Mouse (Mus musculus) forebrain, embryonic 10.5 days (tissue): ENCODE measurements around the gene Csnk2a2. TPM values are rescaled to one million over a fixed set of nuclear protein-coding genes. Genes with fewer than 3 reads are reported as not detected.

Source experiments
- DNase-seq: peaks from one replicate; pipeline ENCODE4 v3.0.0-alpha.2; 2017; ENCODE audit warnings: low spot score; ENCODE audit errors: extremely low spot score
- H3K27ac ChIP-seq: fragments of 300-500 bp; sonication (generic); 2 replicates; pipeline ENCODE4 v1.5.1; 2016; ENCODE audit warnings: mild to moderate bottlenecking
- H3K27me3 ChIP-seq: fragments of 300-500 bp; sonication (generic); 2 replicates; pipeline ENCODE4 v1.6.1; 2016; ENCODE audit warnings: mild to moderate bottlenecking; ENCODE audit not compliant: poor library complexity, severe bottlenecking
- H3K36me3 ChIP-seq: fragments of 300-500 bp; sonication (generic); replicated peaks from 2 replicates; pipeline ENCODE4 v1.6.1; 2016; ENCODE audit warnings: mild to moderate bottlenecking, moderate library complexity
- H3K4me1 ChIP-seq: fragments of 300-500 bp; sonication (generic); 2 replicates; pipeline ENCODE4 v1.6.1; 2016
- H3K4me3 ChIP-seq: fragments of 300-500 bp; sonication (generic); 2 replicates; pipeline ENCODE4 v1.5.1; 2016; ENCODE audit warnings: mild to moderate bottlenecking, moderate library complexity
- H3K9me3 ChIP-seq: fragments of 300-500 bp; sonication (generic); 2 replicates; pipeline ENCODE4 v1.6.1; 2016; ENCODE audit warnings: mild to moderate bottlenecking, moderate library complexity
- WGBS: fragments of 180-500 bp; shearing (Covaris S2); methylation state at CpG from one replicate; pipeline ENCODE4 v1.1.7; 2016; 5-methylcytosine and 5-hydroxymethylcytosine counted together
- polyA plus RNA-seq: library from polyadenylated mRNA; unstranded; fragments of >200 nt; fragmentation: Nextera tagmentation; extraction: Ambion mirVana; gene quantifications from 2 replicates; pipeline ENCODE4 v1.2.1, GENCODE M21; 2016

Csnk2a2 gene
- polyA plus RNA-seq, 1 experiment from 2014 or later = 15.9 TPM

DNA sequence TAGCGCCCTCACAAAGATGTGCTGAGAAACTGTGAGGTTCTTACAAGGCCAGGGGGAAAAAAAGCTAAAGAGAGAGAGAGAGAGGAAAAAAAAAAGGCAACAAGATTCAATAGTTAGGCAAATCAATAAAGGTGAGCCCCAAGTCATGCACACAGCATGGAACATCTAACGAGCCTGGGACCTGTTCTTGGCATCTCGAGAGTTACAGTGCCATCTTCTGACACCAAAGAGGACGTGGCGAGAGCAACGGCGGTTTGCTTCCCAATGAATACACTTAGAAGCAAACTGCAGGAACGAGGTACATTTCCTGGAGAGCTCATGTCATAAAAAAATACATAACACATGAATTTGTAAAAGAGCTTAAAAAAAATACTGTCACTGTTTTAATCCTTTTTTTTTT lies 37.3 kb downstream of the Csnk2a2 start:
- Histone ChIP-seq H3K9me3 (no peaks in the 10 kb centered on the region), H3K4me1 (no peaks in the 10 kb centered on the region), H3K36me3 (peaks cover 99% of the 10 kb centered on the region), H3K4me3 (no peak overlapping the region), H3K27me3 (no peaks in the 10 kb centered on the region), H3K27ac (no peak overlapping the region)
- WGBS = 85% methylated on average over 8 of the region's 8 CpGs
- DNase-seq = no peak

DNA sequence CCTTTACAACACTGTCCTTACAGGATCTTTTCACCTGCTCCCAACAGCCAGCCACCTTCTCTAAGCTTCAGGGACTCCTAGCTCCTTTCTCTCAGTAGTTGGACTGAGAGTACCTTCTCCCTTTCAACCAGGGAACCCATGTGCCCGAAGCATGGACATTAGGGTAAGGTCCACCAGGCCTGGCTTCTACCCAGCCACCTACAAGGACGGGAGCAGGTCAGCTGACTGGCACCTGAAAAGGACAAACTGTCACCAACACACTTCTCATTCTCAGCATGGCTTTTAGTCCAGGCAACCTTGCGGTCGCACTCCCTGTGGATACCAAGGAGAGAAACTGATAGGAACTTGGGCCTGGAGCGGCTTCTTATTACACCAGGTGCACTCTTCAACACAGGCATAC lies 39.6 kb downstream of the Csnk2a2 start:
- DNase-seq = no peak
- Histone ChIP-seq H3K36me3 (peaks cover 85% of the 10 kb centered on the region), H3K9me3 (no peaks in the 10 kb centered on the region), H3K4me3 (no peak overlapping the region), H3K27me3 (no peaks in the 10 kb centered on the region), H3K4me1 (no peaks in the 10 kb centered on the region), H3K27ac (no peak overlapping the region)
- 94% methylated on average over 5 of the region's 5 CpGs for WGBS

DNA sequence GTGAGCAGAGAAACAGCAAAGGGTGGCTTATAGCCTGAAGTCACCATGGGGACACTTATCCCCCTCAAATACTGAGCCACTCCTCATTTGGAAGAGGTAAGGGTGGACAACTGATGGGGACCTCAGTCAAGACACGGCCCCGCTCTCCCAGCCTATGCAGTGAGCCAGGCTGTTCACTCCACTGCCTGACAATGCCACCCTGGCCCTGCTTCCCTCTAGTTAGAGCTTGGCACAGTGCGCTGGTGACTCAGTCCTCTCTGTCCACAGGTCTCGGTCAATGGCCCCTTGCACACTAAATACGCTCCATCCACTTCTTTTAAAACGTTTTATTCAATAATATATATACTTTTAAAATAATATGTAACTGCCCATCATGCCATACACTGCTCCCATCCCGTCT lies 42.2 kb downstream of the Csnk2a2 start:
- Histone ChIP-seq H3K9me3 (no peaks in the 10 kb centered on the region), H3K4me1 (no peaks in the 10 kb centered on the region), H3K4me3 (no peak overlapping the region), H3K27ac (no peak overlapping the region), H3K36me3 (peaks cover 59% of the 10 kb centered on the region), H3K27me3 (no peaks in the 10 kb centered on the region)
- DNase-seq = no peak
- 92% methylated on average over 7 of the region's 7 CpGs for WGBS

DNA sequence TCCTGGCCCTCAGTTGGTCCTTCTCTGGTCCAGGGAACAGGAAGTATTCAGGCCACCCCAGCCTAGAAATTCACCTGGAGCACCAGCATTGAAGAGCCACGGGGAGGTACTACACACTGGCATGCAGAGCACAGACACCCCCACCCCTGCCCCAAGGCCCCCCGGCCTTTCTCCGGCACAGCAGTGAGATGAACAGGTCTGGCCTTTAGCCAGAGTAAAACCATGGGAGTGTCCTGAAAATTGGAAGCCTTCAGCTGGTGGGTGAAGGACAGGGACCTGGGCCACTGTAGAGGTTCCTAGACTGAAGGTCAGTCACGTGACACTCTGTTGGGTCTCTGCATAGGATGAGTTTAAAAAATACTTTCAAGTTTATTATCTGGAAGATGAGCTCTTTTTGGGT lies 44.8 kb downstream of the Csnk2a2 start:
- DNase-seq = no peak
- Histone ChIP-seq H3K9me3 (no peaks in the 10 kb centered on the region), H3K27ac (no peak overlapping the region), H3K36me3 (peaks cover 34% of the 10 kb centered on the region), H3K4me1 (no peaks in the 10 kb centered on the region), H3K4me3 (no peak overlapping the region), H3K27me3 (no peaks in the 10 kb centered on the region)
- 92% methylated on average over 4 of the region's 4 CpGs for WGBS

DNA sequence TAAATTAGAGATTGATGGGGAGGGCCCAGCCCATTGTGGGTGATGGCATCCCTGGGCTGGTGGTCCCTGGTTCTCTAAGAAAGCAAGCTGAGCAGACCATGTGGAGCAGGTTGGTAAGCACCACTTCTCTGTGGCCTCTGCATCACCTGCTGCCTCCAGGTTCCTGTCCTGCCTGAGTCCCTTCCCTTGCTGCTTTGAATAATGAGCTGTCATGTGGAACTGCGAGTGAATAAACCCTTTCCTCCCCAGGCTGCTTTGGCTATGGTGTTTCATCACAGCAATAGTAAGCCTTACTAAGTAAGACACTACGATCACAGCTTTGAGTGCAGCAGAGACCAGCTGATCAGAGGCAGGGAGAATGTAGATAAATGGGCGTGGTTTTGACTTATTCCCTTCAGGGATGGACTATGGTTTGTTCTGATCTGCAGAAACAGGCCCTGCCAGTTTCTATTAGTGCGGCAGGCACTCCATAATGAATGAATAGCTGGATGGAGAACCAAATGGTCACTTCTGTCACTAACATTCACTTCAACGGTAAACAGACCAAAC lies 48.3 kb downstream of the Csnk2a2 start:
- H3K36me3 ChIP-seq = no peaks in the 10 kb centered on the region; the same call in 1 of the 2 replicates
- H3K27ac ChIP-seq = no peak overlapping the region
- no peaks in the 10 kb centered on the region for H3K4me1 ChIP-seq
- no peak for DNase-seq
- 69% methylated on average over 5 of the region's 5 CpGs for WGBS
- no peaks in the 10 kb centered on the region for H3K27me3 ChIP-seq
- H3K4me3 ChIP-seq = no peak overlapping the region
- H3K9me3 ChIP-seq = no peaks in the 10 kb centered on the region

DNA sequence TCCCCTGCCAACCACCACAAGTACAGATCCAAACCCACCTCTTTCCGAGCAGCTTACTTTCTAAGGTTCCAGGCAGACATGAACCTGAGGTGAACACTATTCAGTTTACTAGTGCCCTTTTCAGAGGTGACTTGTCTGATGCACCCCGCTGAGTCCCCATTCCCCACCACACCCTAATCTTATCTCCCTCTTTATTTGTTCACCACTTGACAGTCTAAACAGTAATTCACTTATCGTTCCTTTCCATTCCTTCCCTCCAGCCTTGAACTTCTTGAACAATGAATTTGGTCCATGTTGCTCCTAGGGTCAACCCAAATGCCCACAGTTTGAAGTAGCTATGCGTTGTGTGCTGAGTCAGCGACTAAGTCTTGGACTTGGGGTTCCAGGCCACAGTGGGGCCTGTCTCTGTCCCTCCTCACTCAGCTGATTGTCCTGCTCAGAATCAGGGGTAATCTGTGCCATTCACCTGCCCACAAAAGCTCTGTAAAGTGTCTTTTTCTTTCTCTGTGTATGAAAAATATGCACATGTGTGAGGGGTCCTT lies 49.6 kb downstream of the Csnk2a2 start:
- no peak for DNase-seq
- Histone ChIP-seq H3K4me3 (no peak overlapping the region), H3K27ac (no peak overlapping the region), H3K9me3 (no peaks in the 10 kb centered on the region), H3K4me1 (no peaks in the 10 kb centered on the region), H3K27me3 (no peaks in the 10 kb centered on the region), H3K36me3 (no peaks in the 10 kb centered on the region)
- WGBS = 86% methylated on average over 5 of the region's 5 CpGs

DNA sequence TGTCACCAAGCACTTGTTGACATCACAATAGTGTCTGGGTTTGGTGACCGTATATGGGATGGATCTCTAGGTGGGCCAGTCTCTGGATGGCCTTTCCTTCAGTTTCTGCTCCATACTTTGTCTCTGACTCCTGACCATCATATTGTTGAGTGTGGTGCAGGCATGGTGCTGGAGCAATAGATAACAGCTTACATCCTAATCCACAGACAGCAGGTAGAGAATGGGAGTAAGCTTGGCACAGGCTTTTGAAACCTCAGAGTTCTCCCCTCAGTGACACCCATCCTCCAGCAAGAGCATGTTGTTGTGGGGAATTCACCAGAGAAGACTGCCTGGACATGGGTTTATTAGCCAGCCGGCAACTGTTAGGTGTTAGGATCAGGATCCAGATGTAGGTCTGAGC lies 50.4 kb downstream of the Csnk2a2 start:
- Histone ChIP-seq H3K36me3 (no peaks in the 10 kb centered on the region), H3K27ac (no peak overlapping the region), H3K27me3 (no peaks in the 10 kb centered on the region), H3K4me1 (no peaks in the 10 kb centered on the region), H3K4me3 (no peak overlapping the region), H3K9me3 (no peaks in the 10 kb centered on the region)
- no peak for DNase-seq
- WGBS = 91% methylated on average over 2 of the region's 2 CpGs

DNA sequence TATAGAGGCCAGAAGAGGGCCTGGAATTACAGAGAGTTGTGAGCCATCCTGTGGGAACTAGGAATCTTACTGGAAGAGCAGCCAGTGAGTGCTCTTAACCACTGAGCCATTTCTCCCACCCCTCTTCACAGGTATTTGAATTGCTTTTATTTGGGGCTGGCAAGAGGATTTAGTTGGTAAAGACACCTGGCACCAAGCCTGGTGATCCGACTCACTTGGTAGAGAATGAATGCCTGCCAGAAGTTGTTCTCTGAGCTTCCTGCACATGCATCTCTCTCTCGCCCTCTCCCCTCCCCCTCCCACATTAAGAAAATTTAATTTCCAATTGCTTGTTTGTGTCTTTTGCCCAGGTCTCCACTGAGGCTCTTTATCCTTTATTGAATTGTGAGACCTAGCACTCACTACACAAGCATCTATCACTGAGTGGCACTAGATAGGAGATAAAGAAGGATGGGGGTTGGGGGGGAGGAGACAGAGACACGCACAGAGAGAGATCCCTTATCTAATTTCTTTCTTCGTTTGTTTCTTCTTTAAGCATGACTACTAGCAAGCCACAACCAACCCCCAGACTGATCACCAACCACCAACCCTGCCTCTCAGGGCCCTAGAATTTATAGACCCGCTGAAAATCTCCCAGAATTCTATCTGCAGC lies 52.4 kb downstream of the Csnk2a2 start:
- no peaks in the 10 kb centered on the region for H3K9me3 ChIP-seq
- no peaks in the 10 kb centered on the region for H3K36me3 ChIP-seq
- no peak overlapping the region for H3K4me3 ChIP-seq
- peaks cover 17% of the 10 kb centered on the region for H3K4me1 ChIP-seq
- no peaks in the 10 kb centered on the region for H3K27me3 ChIP-seq
- DNase-seq = no peak
- no peak overlapping the region for H3K27ac ChIP-seq
- WGBS = 59% methylated on average over 5 of the region's 5 CpGs

DNA sequence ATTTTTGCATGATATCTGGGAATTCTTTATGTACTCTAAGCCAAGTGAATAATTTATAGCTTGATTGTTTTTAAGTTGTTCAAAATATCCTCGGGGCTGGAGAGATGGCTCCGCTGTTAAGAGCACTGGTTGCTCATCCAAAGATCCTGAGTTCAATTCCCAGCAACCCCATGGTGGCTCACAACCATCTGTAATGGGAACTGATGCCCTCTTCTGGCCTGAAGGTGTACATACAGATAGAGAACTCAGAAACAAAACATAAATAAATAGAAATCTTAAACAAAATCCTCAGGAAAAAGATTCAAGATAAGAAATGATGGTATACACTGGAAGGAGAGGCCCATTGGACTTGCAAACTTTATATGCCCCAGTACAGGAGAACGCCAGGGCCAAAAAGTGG lies 53.9 kb downstream of the Csnk2a2 start:
- Histone ChIP-seq H3K27me3 (no peaks in the 10 kb centered on the region), H3K4me3 (no peak overlapping the region), H3K4me1 (peaks cover 32% of the 10 kb centered on the region), H3K27ac (no peak overlapping the region), H3K9me3 (no peaks in the 10 kb centered on the region), H3K36me3 (peaks cover 4% of the 10 kb centered on the region)
- 91% methylated on average over 3 of the region's 3 CpGs for WGBS
- DNase-seq = no peak

DNA sequence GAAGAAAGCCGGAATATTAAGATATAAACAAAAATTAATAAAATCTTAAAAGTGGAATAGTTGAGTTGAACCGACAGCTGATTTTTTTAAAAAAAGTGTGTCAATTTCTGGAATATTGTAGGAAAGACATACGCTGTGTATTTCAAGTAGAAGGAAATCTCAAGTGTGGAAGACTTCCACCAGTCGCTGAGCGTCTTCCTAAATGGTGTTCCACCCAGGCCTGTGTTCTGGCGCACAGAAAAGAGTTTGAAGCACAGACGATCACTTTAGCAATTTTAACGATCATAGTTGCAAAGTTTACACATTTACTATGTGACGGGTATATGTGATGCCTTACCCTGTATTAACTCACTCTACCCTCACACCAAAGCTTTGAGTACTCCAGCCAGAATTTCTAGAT lies 54.4 kb downstream of the Csnk2a2 start:
- Histone ChIP-seq H3K4me1 (peaks cover 37% of the 10 kb centered on the region), H3K9me3 (no peaks in the 10 kb centered on the region), H3K4me3 (peak overlapping the region; percentile 92), H3K27ac (peak overlapping the region; percentile 95), H3K27me3 (no peaks in the 10 kb centered on the region), H3K36me3 (peaks cover 4% of the 10 kb centered on the region)
- 94% methylated on average over 9 of the region's 9 CpGs for WGBS
- no peak for DNase-seq

DNA sequence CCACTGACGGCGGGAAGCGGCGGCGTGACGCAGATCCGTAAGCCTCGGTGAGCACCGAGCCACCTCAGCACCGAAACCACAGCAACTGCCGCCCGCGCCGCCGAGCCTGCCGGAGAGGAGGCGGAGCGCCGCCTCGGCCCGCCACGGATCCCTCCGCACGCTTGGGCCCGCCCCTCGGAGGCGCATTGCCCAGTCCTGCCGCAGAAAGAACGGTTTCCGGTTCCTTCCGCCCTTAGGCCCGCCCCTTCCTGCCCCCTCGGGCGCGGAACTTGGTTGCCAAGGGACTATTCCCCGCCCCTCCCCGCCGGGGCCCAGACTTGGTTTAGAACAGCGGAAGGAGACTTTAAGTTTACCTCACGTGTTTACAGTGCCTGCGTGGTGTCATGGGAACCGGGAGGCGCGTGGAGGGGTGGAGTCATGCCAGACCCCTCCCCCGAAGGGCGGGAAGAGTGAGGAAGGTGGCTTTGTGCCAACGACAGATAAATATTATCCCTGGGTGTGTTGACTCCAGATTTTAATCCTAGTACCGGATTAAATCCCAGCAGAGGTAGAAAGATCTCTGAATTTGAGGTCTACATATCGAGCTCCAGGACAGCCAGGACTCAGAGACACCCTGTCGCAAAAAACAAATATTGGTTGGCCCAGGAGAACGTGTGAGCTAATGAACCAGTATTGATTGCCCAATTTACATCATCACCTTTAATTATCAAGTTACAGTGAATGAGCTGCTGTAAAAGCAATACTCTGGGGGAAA lies 55.0 kb downstream of the Csnk2a2 start, which contains the start of gene Cfap20:
Cfap20 (minus strand) TSS at position 184 of the 754 bp plus-strand sequence.
- Histone ChIP-seq H3K27me3 (no peaks in the 10 kb centered on the region), H3K4me1 (peaks cover 43% of the 10 kb centered on the region), H3K27ac (peak within 1 kb of the TSS; percentile 95), H3K4me3 (peak within 1 kb of the TSS; percentile 92), H3K36me3 (peaks cover 4% of the 10 kb centered on the region), H3K9me3 (no peaks in the 10 kb centered on the region)
- 1% methylated on average over 51 of the region's 51 CpGs for WGBS
- DNase-seq = peak; percentile 100

DNA sequence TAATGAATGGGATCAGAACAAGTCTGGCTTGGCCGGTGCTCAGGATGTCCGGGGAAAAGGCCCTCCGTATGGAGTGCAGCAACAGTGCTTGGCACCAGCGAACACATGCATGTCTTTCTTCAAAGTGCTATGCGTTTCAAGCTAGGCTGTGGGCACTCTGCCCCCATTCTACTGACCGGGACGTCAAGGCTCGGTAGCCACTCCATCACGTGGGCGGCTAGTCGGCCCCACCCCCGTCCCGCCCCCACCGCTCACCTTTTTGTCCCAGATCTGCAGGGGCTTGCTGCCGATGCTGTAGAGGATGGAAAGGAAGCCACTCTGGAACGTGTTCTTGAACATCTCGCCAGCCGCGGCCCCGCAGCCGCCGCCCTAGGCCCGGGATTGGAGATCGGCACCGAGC lies 55.6 kb downstream of the Csnk2a2 start:
- WGBS = under 1% methylated on average over 25 of the region's 25 CpGs
- DNase-seq = peak; percentile 61
- Histone ChIP-seq H3K27ac (peak overlapping the region; percentile 95), H3K27me3 (no peaks in the 10 kb centered on the region), H3K4me3 (peak overlapping the region; percentile 92), H3K36me3 (peaks cover 4% of the 10 kb centered on the region), H3K9me3 (no peaks in the 10 kb centered on the region), H3K4me1 (peaks cover 49% of the 10 kb centered on the region)

DNA sequence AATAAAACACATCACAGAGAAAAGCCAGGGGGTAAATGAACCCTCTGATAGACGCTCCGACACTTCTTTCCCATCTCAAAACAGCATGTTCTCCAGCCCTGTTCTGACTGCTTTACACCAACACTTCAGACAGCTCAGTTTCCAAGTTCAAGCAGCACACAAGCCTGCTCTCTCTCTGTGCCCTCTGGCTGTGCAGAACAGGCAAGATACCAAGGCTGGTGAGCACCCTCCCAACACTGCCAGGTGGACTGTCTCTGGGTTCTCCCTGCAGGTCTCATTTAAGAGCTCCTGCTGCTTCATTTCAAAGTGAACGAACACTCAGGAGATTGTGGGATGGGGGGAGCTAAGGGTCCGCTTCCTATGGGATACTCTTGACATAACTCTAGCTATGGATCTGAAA lies 56.7 kb downstream of the Csnk2a2 start:
- Histone ChIP-seq H3K36me3 (peaks cover 10% of the 10 kb centered on the region), H3K27me3 (no peaks in the 10 kb centered on the region), H3K4me1 (peaks cover 60% of the 10 kb centered on the region), H3K27ac (no peak overlapping the region), H3K9me3 (no peaks in the 10 kb centered on the region), H3K4me3 (peak overlapping the region; percentile 92)
- WGBS = 77% methylated on average over 4 of the region's 4 CpGs
- no peak for DNase-seq
